Mouse (Mus musculus): ENCODE results near the gene Ttc41. TPM values are rescaled to one million over a fixed set of nuclear protein-coding genes. Genes with fewer than 3 reads are reported as not detected.
A peak's percentile ranks its signal among the peaks of the same experiment; 100 is the strongest.

Ttc41 gene
- polyA plus RNA-seq, 1 experiment: 3.5 TPM

- no peaks in the 10 kb centered on the region for H3K27me3 ChIP-seq (ENCODE audit: control insufficient read depth, insufficient read depth, low read length, poor library complexity, severe bottlenecking)
- H3K36me3 ChIP-seq (ENCODE audit: control insufficient read depth, insufficient read depth, low read length, poor library complexity, severe bottlenecking): peaks cover 74% of the 10 kb centered on the region
- H3K4me3 ChIP-seq (ENCODE audit: low read depth, low read length): no peak overlapping the region
- H3K9me3 ChIP-seq (replicated peaks; ENCODE audit: control insufficient read depth, insufficient read depth, low read length, poor library complexity, severe bottlenecking): no peaks in the 10 kb centered on the region
- H3K27ac ChIP-seq (ENCODE audit: insufficient read depth, low read length): no peak overlapping the region
- H3K9ac ChIP-seq (ENCODE audit: low read depth, poor library complexity, severe bottlenecking): 0 out of 2 replicates have a peak overlapping the region, but pooled peaks have one; percentile 30
- TF ChIP-seq EP300 (IDR thresholded peaks at IDR 0.05; ENCODE audit: insufficient read depth, low read depth, low read length) (no peak), CTCF (IDR thresholded peaks at IDR 0.05; ENCODE audit: low read depth, low read length) (no peak), POLR2A (IDR thresholded peaks at IDR 0.05; ENCODE audit: insufficient read depth, low read length) (no peak)
- H3K4me1 ChIP-seq (ENCODE audit: control insufficient read depth, insufficient read depth, low read length): no peaks in the 10 kb centered on the region
These were observed 4.6 kb upstream of the Ttc41 start for GRCm38 (mm10) chr10:86700973-86701372.

- Histone ChIP-seq H3K9ac (ENCODE audit: low read depth, poor library complexity, severe bottlenecking) (no peak overlapping the region), H3K27me3 (ENCODE audit: control insufficient read depth, insufficient read depth, low read length, poor library complexity, severe bottlenecking) (no peaks in the 10 kb centered on the region), H3K4me1 (ENCODE audit: control insufficient read depth, insufficient read depth, low read length) (no peaks in the 10 kb centered on the region), H3K27ac (ENCODE audit: insufficient read depth, low read length) (no peak overlapping the region), H3K9me3 (replicated peaks; ENCODE audit: control insufficient read depth, insufficient read depth, low read length, poor library complexity, severe bottlenecking) (no peaks in the 10 kb centered on the region), H3K4me3 (ENCODE audit: low read depth, low read length) (no peak overlapping the region), H3K36me3 (ENCODE audit: control insufficient read depth, insufficient read depth, low read length, poor library complexity, severe bottlenecking) (peaks cover 65% of the 10 kb centered on the region)
- TF ChIP-seq POLR2A (IDR thresholded peaks at IDR 0.05; ENCODE audit: insufficient read depth, low read length): no peak
- TF ChIP-seq CTCF (IDR thresholded peaks at IDR 0.05; ENCODE audit: low read depth, low read length): no peak
- TF ChIP-seq EP300 (IDR thresholded peaks at IDR 0.05; ENCODE audit: insufficient read depth, low read depth, low read length): no peak
These were observed 3.2 kb upstream of the Ttc41 start for GRCm38 (mm10) chr10:86702312-86702920.

- Histone ChIP-seq H3K4me1 (ENCODE audit: control insufficient read depth, insufficient read depth, low read length) (no peaks in the 10 kb centered on the region), H3K27me3 (ENCODE audit: control insufficient read depth, insufficient read depth, low read length, poor library complexity, severe bottlenecking) (no peaks in the 10 kb centered on the region), H3K9me3 (replicated peaks; ENCODE audit: control insufficient read depth, insufficient read depth, low read length, poor library complexity, severe bottlenecking) (no peaks in the 10 kb centered on the region), H3K27ac (ENCODE audit: insufficient read depth, low read length) (no peak overlapping the region), H3K36me3 (ENCODE audit: control insufficient read depth, insufficient read depth, low read length, poor library complexity, severe bottlenecking) (peaks cover 56% of the 10 kb centered on the region), H3K9ac (ENCODE audit: low read depth, poor library complexity, severe bottlenecking) (peak overlapping the region; percentile 90; the same call in 1 of the 2 replicates), H3K4me3 (ENCODE audit: low read depth, low read length) (no peak overlapping the region)
- TF ChIP-seq EP300 (IDR thresholded peaks at IDR 0.05; ENCODE audit: insufficient read depth, low read depth, low read length) (no peak), CTCF (IDR thresholded peaks at IDR 0.05; ENCODE audit: low read depth, low read length) (no peak), POLR2A (IDR thresholded peaks at IDR 0.05; ENCODE audit: insufficient read depth, low read length) (no peak)
These were observed 2.2 kb upstream of the Ttc41 start for GRCm38 (mm10) chr10:86703375-86703774.

- Histone ChIP-seq H3K4me1 (ENCODE audit: control insufficient read depth, insufficient read depth, low read length) (no peaks in the 10 kb centered on the region), H3K36me3 (ENCODE audit: control insufficient read depth, insufficient read depth, low read length, poor library complexity, severe bottlenecking) (peaks cover 49% of the 10 kb centered on the region), H3K27me3 (ENCODE audit: control insufficient read depth, insufficient read depth, low read length, poor library complexity, severe bottlenecking) (no peaks in the 10 kb centered on the region), H3K27ac (ENCODE audit: insufficient read depth, low read length) (no peak overlapping the region), H3K4me3 (ENCODE audit: low read depth, low read length) (peak overlapping the region; percentile 94), H3K9ac (ENCODE audit: low read depth, poor library complexity, severe bottlenecking) (peak overlapping the region; percentile 90), H3K9me3 (replicated peaks; ENCODE audit: control insufficient read depth, insufficient read depth, low read length, poor library complexity, severe bottlenecking) (no peaks in the 10 kb centered on the region)
- no peak for TF ChIP-seq EP300 (IDR thresholded peaks at IDR 0.05; ENCODE audit: insufficient read depth, low read depth, low read length)
- TF ChIP-seq CTCF (IDR thresholded peaks at IDR 0.05; ENCODE audit: low read depth, low read length): no peak
- TF ChIP-seq POLR2A (IDR thresholded peaks at IDR 0.05; ENCODE audit: insufficient read depth, low read length): no peak
These were observed 1.5 kb upstream of the Ttc41 start for GRCm38 (mm10) chr10:86704141-86704540.

GRCm38 (mm10) chr10:86704589-86705191, 921 bp upstream of the Ttc41 start:
- Histone ChIP-seq H3K4me3 (ENCODE audit: low read depth, low read length) (peak overlapping the region; percentile 94), H3K9ac (ENCODE audit: low read depth, poor library complexity, severe bottlenecking) (peak overlapping the region; percentile 90), H3K27me3 (ENCODE audit: control insufficient read depth, insufficient read depth, low read length, poor library complexity, severe bottlenecking) (no peaks in the 10 kb centered on the region), H3K27ac (ENCODE audit: insufficient read depth, low read length) (0 out of 2 replicates have a peak overlapping the region, but pooled peaks have one; percentile 10), H3K36me3 (ENCODE audit: control insufficient read depth, insufficient read depth, low read length, poor library complexity, severe bottlenecking) (peaks cover 43% of the 10 kb centered on the region), H3K9me3 (replicated peaks; ENCODE audit: control insufficient read depth, insufficient read depth, low read length, poor library complexity, severe bottlenecking) (no peaks in the 10 kb centered on the region), H3K4me1 (ENCODE audit: control insufficient read depth, insufficient read depth, low read length) (no peaks in the 10 kb centered on the region)
- no peak for TF ChIP-seq CTCF (IDR thresholded peaks at IDR 0.05; ENCODE audit: low read depth, low read length)
- no peak for TF ChIP-seq POLR2A (IDR thresholded peaks at IDR 0.05; ENCODE audit: insufficient read depth, low read length)
- TF ChIP-seq EP300 (IDR thresholded peaks at IDR 0.05; ENCODE audit: insufficient read depth, low read depth, low read length): no peak

All from ES-Bruce4 (cell line).